Mouse (Mus musculus): ENCODE data around the gene Clcn3. TPM values are rescaled to one million over a fixed set of nuclear protein-coding genes. Genes with fewer than 3 reads are reported as not detected.

Clcn3 gene
- total RNA-seq, 4 experiments from 2014 or later, result 121 to 138 (median 128) TPM

GRCm38 (mm10) chr8:60870231-60871193 is 112.6 kb downstream of the Clcn3 start:
- DNase-seq (ENCODE audit: low spot score in 2 of 2), result no peak

- no peak for DNase-seq (ENCODE audit: low spot score in 2 of 2)
These were observed 113.3 kb downstream of the Clcn3 start for GRCm38 (mm10) chr8:60869761-60870160.

GRCm38 (mm10) chr8:60868236-60868965 is 114.7 kb downstream of the Clcn3 start:
- DNase-seq (ENCODE audit: low spot score in 2 of 2), result no peak

GRCm38 (mm10) chr8:60867468-60868115 is 115.5 kb downstream of the Clcn3 start:
- DNase-seq (ENCODE audit: low spot score in 2 of 2), result peak in 1 of 2 experiments; percentile 50

GRCm38 (mm10) chr8:60865504-60866114 is 117.5 kb downstream of the Clcn3 start:
- peak in 1 of 2 experiments; percentile 32 for DNase-seq (ENCODE audit: low spot score in 2 of 2)

- DNase-seq (ENCODE audit: low spot score in 2 of 2), result no peak
These were observed 118.2 kb downstream of the Clcn3 start for GRCm38 (mm10) chr8:60864875-60865274.

GRCm38 (mm10) chr8:60861783-60862182 is 121.3 kb downstream of the Clcn3 start:
- no peak for DNase-seq (ENCODE audit: low spot score in 2 of 2)

GRCm38 (mm10) chr8:60860749-60861148 is 122.4 kb downstream of the Clcn3 start:
- DNase-seq (ENCODE audit: low spot score in 2 of 2), result no peak

Other genes with a start within 250 kb of the Clcn3 start
- gene Hpf1, start 92.9 kb downstream of the Clcn3 start, total RNA-seq (2022), result 10 to 100 TPM; 45.9 to 57.7 (median 51.2) TPM
- gene Nek1, start 9.9 kb upstream of the Clcn3 start, total RNA-seq (2022), result 10 to 100 TPM; 27.7 to 35.2 (median 30.7) TPM
- 10 to 100 TPM; 31.6 to 39.2 (median 33.9) TPM for gene Sh3rf1, start 240.6 kb upstream of the Clcn3 start, total RNA-seq (2022)

All from left cerebral cortex, adult 8-10 months (tissue).